Mouse (Mus musculus) megakaryocyte, embryonic 14.5 days (primary cell): ENCODE measurements at regions not wholly inside any gene's neighbourhood (a gene's known extent, or its start where the extent isn't known, plus 50 kb on each side); places are given as distances from the start of the nearest gene placed in this dataset.

Source experiments
- FLI1 ChIP-seq: IDR thresholded peaks from 2 replicates; pipeline ENCODE4 v1.6.1; 2012; ENCODE audit warnings: low read length, inconsistent platforms, mixed read lengths
- GATA1 ChIP-seq: IDR thresholded peaks from 3 replicates; pipeline ENCODE4 v1.6.1; 2012; ENCODE audit warnings: mixed read lengths, low read length, inconsistent platforms, borderline replicate concordance

- no peak for TF ChIP-seq GATA1
- no peak for TF ChIP-seq FLI1
Observed at GRCm38 (mm10) chr10:99602331-99602730, 157.1 kb downstream of the Csl start.
